Mouse (Mus musculus) forebrain, embryonic 14.5 days (tissue): ENCODE measurements at regions not wholly inside any gene's neighbourhood (a gene's known extent, or its start where the extent isn't known, plus 50 kb on each side); places are given as distances from the start of the nearest gene placed in this dataset.

ENCODE experiments used
- ATAC-seq: fragments of 200-750 bp; cut with Nextera tagmentation; 2 replicates; pipeline ENCODE4 v1.8.0; 2017; ENCODE audit warnings: mild to moderate bottlenecking, moderate library complexity
- DNase-seq: peaks from one replicate; pipeline ENCODE4 v3.0.0-alpha.2; 2015; ENCODE audit warnings: low spot score
- H3K27ac ChIP-seq: fragments of 300-500 bp; sonication (generic); 2 replicates; pipeline ENCODE4 v1.5.1; 2014; ENCODE audit warnings: low read depth, mild to moderate bottlenecking, control low read depth, low read length, moderate library complexity
- H3K27me3 ChIP-seq: fragments of 300-500 bp; sonication (generic); replicated peaks from 2 replicates; pipeline ENCODE4 v1.6.1; 2014; ENCODE audit warnings: low read length, control low read depth, mixed read lengths; ENCODE audit not compliant: control insufficient read depth, insufficient read depth
- H3K36me3 ChIP-seq: fragments of 300-500 bp; sonication (generic); 2 replicates; pipeline ENCODE4 v1.6.1; 2014; ENCODE audit warnings: low read length, control low read depth; ENCODE audit not compliant: control insufficient read depth, insufficient read depth
- H3K4me1 ChIP-seq: fragments of 300-500 bp; sonication (generic); 2 replicates; pipeline ENCODE4 v1.6.1; 2014; ENCODE audit warnings: antibody characterized with exemption, low read length, control low read depth; ENCODE audit not compliant: control insufficient read depth, insufficient read depth
- H3K4me2 ChIP-seq: fragments of 300-500 bp; sonication (generic); 2 replicates; pipeline ENCODE4 v1.6.1; 2014; ENCODE audit warnings: mild to moderate bottlenecking, control low read depth, low read length
- H3K4me3 ChIP-seq: fragments of 300-500 bp; sonication (generic); 2 replicates; pipeline ENCODE4 v1.5.1; 2014; ENCODE audit warnings: low read depth, low read length, control low read depth
- H3K9ac ChIP-seq: fragments of 300-500 bp; sonication (generic); 2 replicates; pipeline ENCODE4 v1.6.1; 2014; ENCODE audit warnings: mild to moderate bottlenecking, low read length, control low read depth, moderate library complexity
- H3K9me3 ChIP-seq: fragments of 300-500 bp; sonication (generic); replicated peaks from 2 replicates; pipeline ENCODE4 v1.6.1; 2016; ENCODE audit warnings: low read length, control low read depth, mixed read lengths; ENCODE audit not compliant: control insufficient read depth
- WGBS: fragments of 180-500 bp; shearing (Covaris S2); extraction: QIAGEN DNeasy Blood & Tissue Kit; methylation state at CpG from one replicate; pipeline ENCODE4 v1.1.7; 2014; 5-methylcytosine and 5-hydroxymethylcytosine counted together

DNA sequence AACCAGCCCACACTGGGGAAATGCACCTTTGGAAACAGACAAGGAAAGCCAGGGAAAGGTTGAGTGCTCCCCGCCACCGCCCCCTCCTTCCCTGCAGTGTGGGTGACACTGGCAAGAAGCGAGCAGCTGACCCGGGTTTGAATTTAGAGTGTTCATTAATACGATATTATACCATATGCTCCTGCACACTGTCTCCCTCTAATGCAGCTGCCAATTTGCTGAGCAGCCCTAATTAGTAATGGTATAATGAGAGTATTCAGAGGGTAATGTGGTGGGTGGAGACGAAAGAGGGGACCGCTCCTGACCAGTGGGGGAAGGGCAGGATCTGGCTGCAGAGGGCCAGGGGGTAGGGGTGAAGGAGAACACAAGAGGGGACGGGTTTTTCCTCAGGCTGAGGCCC, 111.9 kb upstream of the Lhx1 start:
- Histone ChIP-seq H3K4me1 (peaks cover 28% of the 10 kb centered on the region), H3K27ac (no peak overlapping the region), H3K9me3 (no peaks in the 10 kb centered on the region), H3K36me3 (no peaks in the 10 kb centered on the region), H3K4me2 (no peak overlapping the region), H3K4me3 (no peak overlapping the region), H3K9ac (no peak overlapping the region), H3K27me3 (peaks cover 36% of the 10 kb centered on the region)
- peak; percentile 90 for DNase-seq
- peak; percentile 94 for ATAC-seq
- 4% methylated on average over 8 of the region's 8 CpGs for WGBS

DNA sequence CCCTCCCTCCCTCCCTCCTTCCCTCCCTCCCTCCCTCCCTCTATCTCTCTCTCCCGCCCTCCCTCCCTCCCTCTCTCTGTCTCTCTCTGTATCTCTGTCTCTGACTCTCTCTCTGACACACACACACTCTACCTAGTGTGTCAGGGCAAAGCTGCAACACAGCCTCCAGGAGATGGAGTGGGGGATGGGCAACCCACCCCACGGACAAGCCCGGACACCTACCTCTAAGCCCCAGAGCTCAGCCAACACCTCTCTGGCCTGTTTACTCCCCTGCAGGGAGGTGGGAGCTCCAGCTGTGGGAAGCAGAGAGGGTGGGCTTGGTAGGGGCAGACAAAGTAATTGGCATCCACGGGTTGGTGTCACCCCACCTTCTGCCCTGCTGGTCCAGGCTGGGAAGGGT, 109.7 kb upstream of the Lhx1 start:
- WGBS = 40% methylated on average over 3 of the region's 4 CpGs

DNA sequence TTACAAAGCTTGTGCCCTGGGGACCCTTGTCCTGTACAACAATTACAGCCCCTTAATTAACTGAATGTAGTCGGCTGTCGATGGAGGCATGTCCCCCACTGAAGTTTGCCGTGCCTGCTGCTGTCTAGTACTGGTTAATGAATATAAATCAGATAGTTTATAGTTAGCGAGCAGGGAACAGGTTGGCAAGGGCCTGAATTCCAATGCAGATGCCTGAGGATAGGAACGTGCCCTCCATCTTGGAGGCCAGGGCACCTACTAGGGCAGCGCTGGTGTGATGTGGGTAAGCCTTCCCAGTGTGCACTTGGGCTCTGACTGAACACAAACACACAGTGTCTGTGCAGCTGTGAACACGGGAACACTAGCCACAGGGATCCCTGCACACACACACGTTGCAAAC, 108.0 kb upstream of the Lhx1 start:
- H3K4me2 ChIP-seq = no peak overlapping the region

More for the DNA sequence above, 109.7 kb upstream of the Lhx1 start:
- H3K9ac ChIP-seq = no peak overlapping the region
- no peaks in the 10 kb centered on the region for H3K9me3 ChIP-seq
- H3K36me3 ChIP-seq = no peaks in the 10 kb centered on the region
- H3K4me1 ChIP-seq = peaks cover 22% of the 10 kb centered on the region
- H3K27ac ChIP-seq = no peak overlapping the region
- H3K4me3 ChIP-seq = no peak overlapping the region
- H3K27me3 ChIP-seq = peaks cover 22% of the 10 kb centered on the region
- ATAC-seq = no peak
- H3K4me2 ChIP-seq = no peak overlapping the region
- DNase-seq = no peak

DNA sequence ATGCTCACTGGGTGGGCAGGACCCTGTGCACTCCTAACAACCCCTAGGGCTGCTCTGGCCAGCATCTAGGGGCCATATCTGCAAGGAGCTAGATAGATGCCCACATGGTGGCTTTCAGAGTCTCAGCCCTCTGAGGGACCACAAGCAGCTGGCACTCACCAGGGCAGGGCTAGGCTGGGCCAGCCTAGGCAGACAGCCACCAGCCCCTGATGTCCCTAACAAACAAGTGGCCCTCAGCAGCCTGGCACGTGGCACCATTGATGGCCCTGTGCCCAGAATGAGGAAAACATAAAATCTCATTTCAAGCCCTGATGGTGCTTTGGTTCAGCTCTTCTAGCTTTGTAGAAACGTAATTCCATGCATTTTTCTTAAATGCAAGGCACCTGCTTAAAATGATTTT, 102.8 kb upstream of the Lhx1 start:
- WGBS = 43% methylated on average over 2 of the region's 2 CpGs
- Histone ChIP-seq H3K9me3 (no peaks in the 10 kb centered on the region), H3K27me3 (peaks cover 3% of the 10 kb centered on the region; the same call in 1 of the 2 replicates), H3K4me2 (no peak overlapping the region), H3K9ac (no peak overlapping the region), H3K27ac (no peak overlapping the region; the same call in 1 of the 2 replicates), H3K4me3 (no peak overlapping the region), H3K4me1 (peaks cover 4% of the 10 kb centered on the region; the same call in 1 of the 2 replicates), H3K36me3 (no peaks in the 10 kb centered on the region)
- DNase-seq (peak; percentile 66), ATAC-seq (0 out of 2 replicates have a peak, but pooled peaks have one; percentile 40)

More for the DNA sequence above, 108.0 kb upstream of the Lhx1 start:
- Histone ChIP-seq H3K9ac (no peak overlapping the region), H3K4me3 (no peak overlapping the region), H3K9me3 (no peaks in the 10 kb centered on the region), H3K36me3 (no peaks in the 10 kb centered on the region), H3K27ac (no peak overlapping the region), H3K4me1 (peaks cover 19% of the 10 kb centered on the region), H3K27me3 (peaks cover 11% of the 10 kb centered on the region)
- ATAC-seq (no peak), DNase-seq (no peak)
- 33% methylated on average over 8 of the region's 8 CpGs for WGBS

DNA sequence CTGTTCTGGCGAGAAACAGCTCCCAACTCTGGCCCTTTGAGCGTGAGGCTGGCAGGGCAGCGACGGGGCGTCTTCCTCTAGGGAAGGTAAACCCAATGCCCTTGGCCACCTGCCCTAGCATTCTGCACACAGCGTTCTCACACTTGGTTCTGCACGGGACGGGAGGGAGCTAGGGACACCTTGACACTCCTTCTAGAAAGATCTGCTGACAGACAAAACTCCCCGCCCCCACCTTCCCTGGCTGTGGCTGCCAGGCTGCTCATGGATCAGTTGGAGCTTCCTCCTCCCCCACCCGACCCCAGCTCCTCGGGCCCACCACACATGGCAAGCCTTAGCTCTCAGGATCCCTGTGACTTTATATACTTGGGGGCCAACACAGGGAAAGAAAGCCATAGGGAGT, 102.3 kb upstream of the Lhx1 start:
- H3K4me2 ChIP-seq = no peak overlapping the region
- H3K9me3 ChIP-seq = no peaks in the 10 kb centered on the region
- no peaks in the 10 kb centered on the region for H3K36me3 ChIP-seq
- no peak for DNase-seq
- no peak overlapping the region for H3K9ac ChIP-seq
- no peak for ATAC-seq
- no peak overlapping the region for H3K4me3 ChIP-seq
- peaks cover 4% of the 10 kb centered on the region; the same call in 1 of the 2 replicates for H3K4me1 ChIP-seq
- peaks cover 3% of the 10 kb centered on the region; the same call in 1 of the 2 replicates for H3K27me3 ChIP-seq
- no peak overlapping the region; the same call in 1 of the 2 replicates for H3K27ac ChIP-seq
- 84% methylated on average over 11 of the region's 11 CpGs for WGBS

DNA sequence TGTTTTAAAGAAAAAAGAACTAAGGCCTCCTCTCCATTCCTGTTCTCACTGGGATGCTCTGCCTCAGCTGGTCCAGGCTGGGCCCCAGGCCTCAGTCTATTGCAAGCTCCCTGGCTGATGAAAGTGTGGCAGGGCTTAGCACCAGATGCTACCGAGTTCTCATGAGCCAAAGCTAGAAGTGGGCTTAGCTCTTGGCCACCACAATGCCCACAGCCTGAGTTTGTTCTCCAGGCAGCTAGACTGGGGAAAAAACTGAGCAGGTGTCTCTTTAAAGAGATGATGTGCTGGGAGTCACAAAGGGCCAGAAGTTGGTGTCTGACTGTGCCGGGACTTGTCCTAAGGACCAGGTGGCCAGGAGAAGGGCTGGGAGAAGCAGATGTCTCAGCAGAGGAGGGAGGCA, 101.9 kb upstream of the Lhx1 start:
- Histone ChIP-seq H3K27me3 (peaks cover 3% of the 10 kb centered on the region; the same call in 1 of the 2 replicates), H3K4me3 (no peak overlapping the region), H3K36me3 (no peaks in the 10 kb centered on the region), H3K9me3 (no peaks in the 10 kb centered on the region), H3K27ac (no peak overlapping the region), H3K4me2 (no peak overlapping the region), H3K4me1 (peaks cover 4% of the 10 kb centered on the region; the same call in 1 of the 2 replicates), H3K9ac (no peak overlapping the region)
- WGBS = 63% methylated on average over 2 of the region's 2 CpGs
- ATAC-seq = no peak
- DNase-seq = no peak

DNA sequence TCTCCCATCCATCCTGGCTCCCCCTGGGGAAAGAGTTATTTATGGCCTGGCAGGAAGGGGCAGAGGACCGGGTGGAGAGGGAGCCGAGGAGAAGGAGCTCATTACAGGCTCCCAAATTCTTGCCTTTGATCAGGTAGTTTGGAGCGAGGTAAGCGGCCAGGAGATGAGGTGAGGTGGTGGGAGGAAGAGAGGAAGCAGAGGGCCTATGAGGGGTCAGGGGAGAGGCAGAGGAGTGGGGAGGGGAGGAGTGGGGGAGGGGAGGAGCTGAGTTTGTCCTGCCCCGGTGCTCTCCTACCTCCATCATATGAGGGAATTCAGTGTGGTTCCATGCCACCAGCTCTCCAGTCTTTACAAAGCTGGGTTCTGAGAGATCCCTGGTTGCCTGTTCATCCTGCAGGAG, 98.8 kb upstream of the Lhx1 start:
- WGBS = 27% methylated on average over 5 of the region's 5 CpGs

DNA sequence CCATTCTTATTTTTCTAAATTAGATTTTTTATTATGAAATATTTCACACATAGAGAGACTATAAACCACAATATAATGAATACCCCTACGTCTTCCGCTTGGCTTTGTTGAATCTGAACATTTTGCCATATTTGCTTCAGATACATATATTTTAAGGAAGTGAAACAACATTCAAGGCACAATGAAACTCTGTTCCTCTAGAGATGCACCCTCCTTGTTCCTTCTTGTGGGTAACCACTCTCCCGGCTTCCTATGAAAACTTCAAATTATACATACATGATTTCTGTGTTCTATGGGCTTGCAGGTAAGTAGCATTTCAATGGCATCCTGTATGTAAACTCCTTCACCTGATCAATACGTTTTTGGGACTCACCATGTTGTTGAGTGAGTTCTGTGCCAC, 94.4 kb upstream of the Lhx1 start:
- no peak overlapping the region for H3K4me3 ChIP-seq
- no peak overlapping the region for H3K9ac ChIP-seq
- no peaks in the 10 kb centered on the region for H3K9me3 ChIP-seq
- no peak for DNase-seq
- WGBS = 89% methylated on average over 4 of the region's 4 CpGs
- no peaks in the 10 kb centered on the region for H3K27me3 ChIP-seq
- no peak overlapping the region for H3K4me2 ChIP-seq
- no peaks in the 10 kb centered on the region for H3K36me3 ChIP-seq
- H3K27ac ChIP-seq = no peak overlapping the region
- no peak for ATAC-seq
- no peaks in the 10 kb centered on the region for H3K4me1 ChIP-seq

More for the DNA sequence above, 98.8 kb upstream of the Lhx1 start:
- H3K4me1 ChIP-seq = peaks cover 4% of the 10 kb centered on the region; the same call in 1 of the 2 replicates
- H3K27ac ChIP-seq = no peak overlapping the region
- H3K36me3 ChIP-seq = no peaks in the 10 kb centered on the region
- H3K4me3 ChIP-seq = no peak overlapping the region
- no peak overlapping the region for H3K9ac ChIP-seq
- no peaks in the 10 kb centered on the region for H3K9me3 ChIP-seq
- no peak overlapping the region for H3K4me2 ChIP-seq
- no peak for ATAC-seq
- no peak for DNase-seq
- no peaks in the 10 kb centered on the region for H3K27me3 ChIP-seq

DNA sequence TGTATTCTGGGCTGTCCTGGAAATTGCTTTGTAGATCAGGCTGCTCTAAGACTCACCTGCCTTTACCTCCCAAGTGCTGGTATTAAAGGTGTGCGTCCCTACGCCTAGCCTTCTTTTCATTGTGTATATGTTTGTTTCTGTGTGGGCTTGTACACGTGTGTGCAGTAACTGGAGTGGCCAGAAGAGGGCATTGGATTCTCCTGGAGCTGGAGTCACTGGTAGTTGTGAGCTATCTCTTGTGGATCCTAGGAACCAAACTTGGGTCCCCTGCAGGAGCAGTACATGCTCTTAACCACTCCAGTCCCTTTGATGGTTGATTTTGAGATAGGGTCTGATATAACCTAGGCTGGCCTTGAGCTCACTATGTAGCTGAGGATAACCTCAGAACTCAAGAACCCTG, 93.2 kb upstream of the Lhx1 start:
- no peak overlapping the region for H3K27ac ChIP-seq
- no peaks in the 10 kb centered on the region for H3K9me3 ChIP-seq
- no peaks in the 10 kb centered on the region for H3K27me3 ChIP-seq
- DNase-seq (no peak), ATAC-seq (no peak)
- WGBS = 91% methylated on average over 3 of the region's 3 CpGs
- no peak overlapping the region for H3K9ac ChIP-seq
- no peaks in the 10 kb centered on the region for H3K36me3 ChIP-seq
- no peaks in the 10 kb centered on the region for H3K4me1 ChIP-seq
- H3K4me2 ChIP-seq = no peak overlapping the region
- no peak overlapping the region for H3K4me3 ChIP-seq
